Mouse (Mus musculus) neural tube, embryonic 14.5 days (tissue): ENCODE measurements at regions not wholly inside any gene's neighbourhood (a gene's known extent, or its start where the extent isn't known, plus 50 kb on each side); places are given as distances from the start of the nearest gene placed in this dataset.

Source experiments
- ATAC-seq: fragments of 200-750 bp; cut with Nextera tagmentation; 2 replicates; pipeline ENCODE4 v1.8.0; 2017; ENCODE audit warnings: low read depth, mild to moderate bottlenecking, moderate TSS enrichment, moderate library complexity
- H3K27ac ChIP-seq: fragments of 300-500 bp; sonication (generic); 2 replicates; pipeline ENCODE4 v1.5.1; 2014; ENCODE audit warnings: low read depth, mild to moderate bottlenecking, control low read depth, low read length, moderate library complexity, mixed read lengths
- H3K27me3 ChIP-seq: fragments of 300-500 bp; sonication (generic); 2 replicates; pipeline ENCODE4 v1.6.1; 2014; ENCODE audit warnings: low read length; ENCODE audit not compliant: control insufficient read depth, insufficient read depth
- H3K36me3 ChIP-seq: fragments of 300-500 bp; sonication (generic); 2 replicates; pipeline ENCODE4 v1.6.1; 2014; ENCODE audit warnings: low read length, mixed read lengths; ENCODE audit not compliant: control insufficient read depth, insufficient read depth
- H3K4me1 ChIP-seq: fragments of 300-500 bp; sonication (generic); 2 replicates; pipeline ENCODE4 v1.6.1; 2014; ENCODE audit warnings: low read length; ENCODE audit not compliant: control insufficient read depth, insufficient read depth
- H3K4me2 ChIP-seq: fragments of 300-500 bp; sonication (generic); 2 replicates; pipeline ENCODE4 v1.6.1; 2014; ENCODE audit warnings: mild to moderate bottlenecking, low read depth, low read length, control low read depth
- H3K4me3 ChIP-seq: fragments of 300-500 bp; sonication (generic); 2 replicates; pipeline ENCODE4 v1.5.1; 2014; ENCODE audit warnings: low read depth, low read length, control low read depth, mixed read lengths
- H3K9ac ChIP-seq: fragments of 300-500 bp; sonication (generic); replicated peaks from 2 replicates; pipeline ENCODE4 v1.6.1; 2014; ENCODE audit warnings: low read depth, mild to moderate bottlenecking, control low read depth, low read length, mixed read lengths
- H3K9me3 ChIP-seq: fragments of 300-500 bp; sonication (generic); 2 replicates; pipeline ENCODE4 v1.6.1; 2016; ENCODE audit warnings: low read length; ENCODE audit not compliant: control insufficient read depth
- WGBS: fragments of 180-500 bp; shearing (Covaris S2); extraction: QIAGEN DNeasy Blood & Tissue Kit; methylation state at CpG from one replicate; pipeline ENCODE4 v1.1.7; 2014; 5-methylcytosine and 5-hydroxymethylcytosine counted together

DNA sequence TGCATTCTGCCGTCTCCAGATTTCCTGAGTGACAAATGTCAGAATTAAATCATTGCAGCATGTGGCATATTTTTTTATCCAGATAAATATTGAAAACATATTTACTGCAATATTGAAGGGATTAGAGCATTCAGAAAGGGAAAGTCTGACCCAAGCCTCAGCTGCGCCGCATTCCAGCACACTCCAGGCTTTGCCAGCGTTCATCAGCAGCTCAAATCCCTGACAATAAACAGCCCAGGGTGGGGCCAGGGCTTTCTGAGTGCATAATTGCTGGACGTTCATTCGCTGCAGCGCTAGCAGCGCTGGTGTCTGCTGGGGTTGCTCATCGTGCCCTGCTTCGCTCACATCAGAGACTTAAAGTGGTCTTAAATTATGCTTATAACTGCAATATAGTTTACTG is 556.6 kb downstream of the Fat4 start:
- H3K4me2 ChIP-seq, result no peak overlapping the region
- H3K27ac ChIP-seq, result no peak overlapping the region
- H3K4me1 ChIP-seq, result no peaks in the 10 kb centered on the region
- ATAC-seq, result no peak
- WGBS, result 57% methylated on average over 10 of the region's 10 CpGs
- no peaks in the 10 kb centered on the region for H3K9me3 ChIP-seq
- H3K27me3 ChIP-seq, result no peaks in the 10 kb centered on the region
- no peaks in the 10 kb centered on the region for H3K36me3 ChIP-seq
- H3K9ac ChIP-seq, result no peak overlapping the region
- no peak overlapping the region for H3K4me3 ChIP-seq

- no peak overlapping the region for H3K4me3 ChIP-seq
- H3K9me3 ChIP-seq, result no peaks in the 10 kb centered on the region
- H3K27me3 ChIP-seq, result no peaks in the 10 kb centered on the region
- no peaks in the 10 kb centered on the region for H3K4me1 ChIP-seq
- H3K4me2 ChIP-seq, result no peak overlapping the region
- no peaks in the 10 kb centered on the region for H3K36me3 ChIP-seq
- ATAC-seq, result no peak
- no peak overlapping the region for H3K9ac ChIP-seq
- H3K27ac ChIP-seq, result no peak overlapping the region
These were observed 568.9 kb downstream of the Fat4 start for GRCm38 (mm10) chr3:39455650-39456049.

GRCm38 (mm10) chr3:39460183-39460888 is 573.6 kb downstream of the Fat4 start:
- Histone ChIP-seq H3K9ac (no peak overlapping the region), H3K27ac (no peak overlapping the region), H3K27me3 (no peaks in the 10 kb centered on the region), H3K4me3 (no peak overlapping the region), H3K4me1 (no peaks in the 10 kb centered on the region), H3K36me3 (no peaks in the 10 kb centered on the region), H3K4me2 (no peak overlapping the region), H3K9me3 (no peaks in the 10 kb centered on the region)
- WGBS, result 68% methylated on average over 14 of the region's 14 CpGs
- ATAC-seq, result peak; percentile 38; the same call in 1 of the 2 replicates

GRCm38 (mm10) chr3:39461561-39461960 is 574.8 kb downstream of the Fat4 start:
- no peak overlapping the region for H3K9ac ChIP-seq
- H3K9me3 ChIP-seq, result no peaks in the 10 kb centered on the region
- 92% methylated on average over 4 of the region's 4 CpGs for WGBS
- H3K27ac ChIP-seq, result no peak overlapping the region
- H3K4me1 ChIP-seq, result no peaks in the 10 kb centered on the region
- H3K36me3 ChIP-seq, result no peaks in the 10 kb centered on the region
- no peaks in the 10 kb centered on the region for H3K27me3 ChIP-seq
- ATAC-seq, result no peak
- no peak overlapping the region for H3K4me2 ChIP-seq
- no peak overlapping the region for H3K4me3 ChIP-seq

- no peak for ATAC-seq
- H3K4me3 ChIP-seq, result no peak overlapping the region
- H3K9ac ChIP-seq, result no peak overlapping the region
- no peaks in the 10 kb centered on the region for H3K36me3 ChIP-seq
- H3K27ac ChIP-seq, result no peak overlapping the region
- no peaks in the 10 kb centered on the region for H3K4me1 ChIP-seq
- no peaks in the 10 kb centered on the region for H3K9me3 ChIP-seq
- no peak overlapping the region for H3K4me2 ChIP-seq
- no peaks in the 10 kb centered on the region for H3K27me3 ChIP-seq
- 79% methylated on average over 3 of the region's 3 CpGs for WGBS
These were observed 579.1 kb downstream of the Fat4 start for GRCm38 (mm10) chr3:39465811-39466210.

- ATAC-seq, result no peak
- H3K4me2 ChIP-seq, result no peak overlapping the region
- H3K4me3 ChIP-seq, result no peak overlapping the region
- H3K36me3 ChIP-seq, result no peaks in the 10 kb centered on the region
- no peaks in the 10 kb centered on the region for H3K27me3 ChIP-seq
- H3K4me1 ChIP-seq, result no peaks in the 10 kb centered on the region
- no peak overlapping the region for H3K9ac ChIP-seq
- no peak overlapping the region for H3K27ac ChIP-seq
- H3K9me3 ChIP-seq, result no peaks in the 10 kb centered on the region
- WGBS, result 71% methylated on average over 7 of the region's 7 CpGs
These were observed 602.7 kb downstream of the Fat4 start for GRCm38 (mm10) chr3:39489392-39489791.

GRCm38 (mm10) chr3:39494363-39494762 is 607.6 kb downstream of the Fat4 start:
- H3K9me3 ChIP-seq, result no peaks in the 10 kb centered on the region
- no peaks in the 10 kb centered on the region for H3K36me3 ChIP-seq
- no peak overlapping the region for H3K4me2 ChIP-seq
- ATAC-seq, result no peak
- no peaks in the 10 kb centered on the region for H3K4me1 ChIP-seq
- WGBS, result 90% methylated on average over 3 of the region's 3 CpGs
- no peak overlapping the region for H3K4me3 ChIP-seq
- no peak overlapping the region for H3K27ac ChIP-seq
- no peak overlapping the region for H3K9ac ChIP-seq
- no peaks in the 10 kb centered on the region for H3K27me3 ChIP-seq

GRCm38 (mm10) chr3:39528087-39528486 is 641.3 kb downstream of the Fat4 start:
- no peak overlapping the region for H3K4me2 ChIP-seq
- no peaks in the 10 kb centered on the region for H3K4me1 ChIP-seq
- 91% methylated on average over 5 of the region's 5 CpGs for WGBS
- no peak overlapping the region for H3K9ac ChIP-seq
- H3K27me3 ChIP-seq, result no peaks in the 10 kb centered on the region
- H3K36me3 ChIP-seq, result no peaks in the 10 kb centered on the region
- no peaks in the 10 kb centered on the region for H3K9me3 ChIP-seq
- ATAC-seq, result no peak
- no peak overlapping the region for H3K27ac ChIP-seq
- H3K4me3 ChIP-seq, result no peak overlapping the region

- Histone ChIP-seq H3K27me3 (no peaks in the 10 kb centered on the region), H3K36me3 (no peaks in the 10 kb centered on the region), H3K27ac (no peak overlapping the region), H3K4me3 (no peak overlapping the region), H3K9me3 (no peaks in the 10 kb centered on the region), H3K4me1 (no peaks in the 10 kb centered on the region), H3K4me2 (no peak overlapping the region), H3K9ac (no peak overlapping the region)
- ATAC-seq, result no peak
- WGBS, result 86% methylated on average over 2 of the region's 2 CpGs
These were observed 650.8 kb downstream of the Fat4 start for GRCm38 (mm10) chr3:39537515-39537914.
